Mouse (Mus musculus) midbrain, embryonic 11.5 days (tissue): ENCODE measurements around the gene Zfp986. TPM values are rescaled to one million over a fixed set of nuclear protein-coding genes. Genes with fewer than 3 reads are reported as not detected.
"Not testable (repeated sequence)": the region's sequence is repeated elsewhere in the genome, so short reads cannot be mapped to it uniquely, and the experiment has no call there.

Source experiments
- ATAC-seq: fragments of 200-750 bp; cut with Nextera tagmentation; 2 replicates; pipeline ENCODE4 v1.8.0; 2017; ENCODE audit warnings: moderate TSS enrichment, moderate library complexity; ENCODE audit not compliant: low FRiP score
- DNase-seq: peaks from one replicate; pipeline ENCODE4 v3.0.0; 2015; ENCODE audit warnings: low spot score; ENCODE audit errors: missing footprints
- H3K27ac ChIP-seq: fragments of 300-500 bp; sonication (generic); 2 replicates; pipeline ENCODE4 v1.5.1; 2014; ENCODE audit warnings: low read depth, low read length
- H3K27me3 ChIP-seq: fragments of 300-500 bp; sonication (generic); 2 replicates; pipeline ENCODE4 v1.6.1; 2014; ENCODE audit warnings: mild to moderate bottlenecking, low read length, moderate library complexity, mixed read lengths; ENCODE audit not compliant: control insufficient read depth, insufficient read depth
- H3K36me3 ChIP-seq: fragments of 300-500 bp; sonication (generic); 2 replicates; pipeline ENCODE4 v1.6.1; 2014; ENCODE audit warnings: mild to moderate bottlenecking, low read length, moderate library complexity, mixed read lengths; ENCODE audit not compliant: control insufficient read depth, insufficient read depth
- H3K4me1 ChIP-seq: fragments of 300-500 bp; sonication (generic); 2 replicates; pipeline ENCODE4 v1.6.1; 2014; ENCODE audit warnings: low read length; ENCODE audit not compliant: control insufficient read depth, insufficient read depth
- H3K4me2 ChIP-seq: fragments of 300-500 bp; sonication (generic); 2 replicates; pipeline ENCODE4 v1.6.1; 2014; ENCODE audit warnings: mild to moderate bottlenecking, moderate library complexity
- H3K4me3 ChIP-seq: fragments of 300-500 bp; sonication (generic); 2 replicates; pipeline ENCODE4 v1.5.1; 2014; ENCODE audit warnings: low read depth, low read length
- H3K9ac ChIP-seq: fragments of 300-500 bp; sonication (generic); 2 replicates; pipeline ENCODE4 v1.6.1; 2014; ENCODE audit warnings: low read length
- H3K9me3 ChIP-seq: fragments of 300-500 bp; sonication (generic); 2 replicates; pipeline ENCODE4 v1.6.1; 2016; ENCODE audit warnings: low read length; ENCODE audit not compliant: control insufficient read depth
- WGBS: fragments of 180-500 bp; shearing (Covaris S2); extraction: QIAGEN DNeasy Blood & Tissue Kit; methylation state at CpG from one replicate; pipeline ENCODE4 v1.1.7; 2014; 5-methylcytosine and 5-hydroxymethylcytosine counted together
- polyA plus RNA-seq: library from polyadenylated mRNA; unstranded; fragments of >200 nt; fragmentation: Nextera tagmentation; extraction: Ambion mirVana; gene quantifications from 2 replicates; pipeline ENCODE4 v1.2.1, GENCODE M21; 2014

The Zfp986 gene
- not detected in 2 replicates for polyA plus RNA-seq

DNA sequence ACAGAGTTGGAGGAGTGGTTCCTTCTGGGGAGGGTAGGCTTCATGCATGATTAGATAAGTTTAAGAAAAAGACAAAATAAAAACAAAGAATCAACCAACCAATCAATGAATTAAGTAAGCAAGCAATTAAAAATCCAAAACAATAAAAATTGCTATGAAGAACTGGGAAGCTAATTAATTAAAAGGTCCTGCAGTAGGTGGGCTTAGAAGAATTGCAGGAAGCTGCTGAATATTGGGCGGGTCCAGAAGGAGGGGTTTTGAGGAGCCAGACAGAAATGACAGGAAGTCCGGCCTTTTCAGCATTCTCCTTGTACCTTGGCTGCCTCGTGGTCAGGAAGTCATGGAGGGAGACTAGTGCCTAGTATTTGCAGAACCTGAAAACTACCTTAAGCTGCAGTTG lies at the start of gene Zfp986:
Zfp986 (plus strand) TSS at position 301 of the 400 bp plus-strand sequence.
- H3K4me1 ChIP-seq, DNase-seq, H3K27me3 ChIP-seq, H3K27ac ChIP-seq, ATAC-seq, H3K9ac ChIP-seq, H3K4me3 ChIP-seq, H3K36me3 ChIP-seq, H3K4me2 ChIP-seq, H3K9me3 ChIP-seq: not testable (repeated sequence)
- 80% methylated on average over 3 of the region's 3 CpGs for WGBS

DNA sequence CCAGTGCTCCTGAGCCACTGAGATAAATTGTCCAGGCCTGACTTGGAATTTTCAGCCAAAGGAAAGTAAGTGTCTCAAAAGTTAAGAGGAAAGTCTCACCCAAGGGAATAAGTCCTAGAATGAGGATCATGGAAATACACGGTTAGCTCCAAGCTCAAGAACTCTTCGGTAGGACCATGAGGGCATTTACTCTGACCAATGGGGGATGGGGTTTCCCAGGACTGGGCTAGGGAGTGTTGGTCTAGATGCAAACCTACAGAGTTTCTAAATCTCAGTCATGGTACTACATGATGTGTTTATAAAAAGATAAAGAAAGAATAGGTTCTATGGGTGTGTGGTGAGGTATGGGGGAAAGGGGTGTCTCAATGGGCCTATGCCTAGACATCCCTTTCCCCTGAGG lies 48.6 kb upstream of the Zfp986 start:
- not testable (repeated sequence) for H3K27ac ChIP-seq, DNase-seq, H3K4me3 ChIP-seq, H3K4me2 ChIP-seq, H3K36me3 ChIP-seq, H3K27me3 ChIP-seq, H3K9ac ChIP-seq, H3K9me3 ChIP-seq, H3K4me1 ChIP-seq
- WGBS: no CpG with 5 or more reads among the region's 2 CpGs
- ATAC-seq: peak; percentile 38

DNA sequence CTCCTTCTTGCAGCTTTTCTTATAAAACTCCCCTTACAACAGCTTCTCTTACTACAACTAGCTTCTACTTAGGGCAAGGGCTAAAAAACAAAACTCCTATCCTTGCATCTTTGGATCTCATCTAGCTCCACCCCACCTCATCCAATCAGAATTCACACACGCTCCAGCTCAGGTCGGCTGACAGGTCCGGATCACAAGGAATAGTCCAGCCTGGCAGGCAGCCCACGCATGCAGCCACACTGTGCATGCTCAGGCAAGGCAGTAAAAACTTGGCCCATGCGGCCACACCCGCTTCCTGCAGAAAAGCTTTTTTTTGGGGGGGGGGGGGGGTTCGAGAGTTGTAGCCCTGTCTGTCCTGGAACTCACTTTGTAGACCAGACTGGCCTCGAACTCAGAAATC lies 43.0 kb upstream of the Zfp986 start:
- not testable (repeated sequence) for H3K4me1 ChIP-seq, DNase-seq, H3K9me3 ChIP-seq, H3K4me2 ChIP-seq, H3K4me3 ChIP-seq, H3K27ac ChIP-seq, H3K36me3 ChIP-seq, H3K9ac ChIP-seq, H3K27me3 ChIP-seq
- peak; percentile 45; the same call in 1 of the 2 replicates for ATAC-seq
- 85% methylated on average over 3 of the region's 8 CpGs for WGBS

DNA sequence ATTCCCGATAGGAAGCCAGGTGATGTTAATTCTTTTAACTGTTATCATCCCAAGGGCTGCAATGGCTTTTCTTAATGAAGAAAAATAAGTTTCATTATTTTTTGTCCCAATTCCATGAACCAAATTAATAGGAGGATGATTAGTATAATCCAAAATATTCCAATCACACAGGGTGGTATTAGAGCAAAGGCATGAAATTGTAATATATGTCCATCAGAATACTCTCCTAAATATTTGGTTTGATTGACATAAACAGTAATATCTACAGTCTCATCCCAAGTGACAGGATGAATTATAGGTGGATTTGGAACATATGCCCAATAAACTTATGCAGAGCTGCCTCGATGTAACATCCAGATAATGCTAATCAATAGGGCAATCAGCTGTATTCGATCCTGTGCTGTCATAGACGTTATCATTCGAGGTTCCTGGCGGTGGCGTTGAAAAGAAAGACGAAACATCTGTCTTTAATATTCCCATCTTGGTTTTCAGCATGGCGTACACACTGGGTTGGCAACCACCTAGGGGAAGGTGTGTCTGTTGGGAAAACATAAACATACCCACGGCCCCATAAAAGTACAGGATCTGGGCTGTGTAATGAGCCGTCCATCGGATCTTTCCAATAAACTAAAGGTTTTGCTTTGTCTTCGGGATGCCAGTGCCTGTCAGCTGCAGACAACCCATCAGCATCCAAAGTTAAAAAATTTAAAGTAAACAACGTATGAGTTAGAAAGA lies 37.1 kb upstream of the Zfp986 start:
- not testable (repeated sequence) for H3K9me3 ChIP-seq, H3K27me3 ChIP-seq, H3K4me3 ChIP-seq, H3K9ac ChIP-seq, H3K36me3 ChIP-seq, DNase-seq, H3K4me2 ChIP-seq, H3K27ac ChIP-seq, H3K4me1 ChIP-seq
- 92% methylated on average over 1 of the region's 14 CpGs for WGBS
- ATAC-seq: peak; percentile 53

DNA sequence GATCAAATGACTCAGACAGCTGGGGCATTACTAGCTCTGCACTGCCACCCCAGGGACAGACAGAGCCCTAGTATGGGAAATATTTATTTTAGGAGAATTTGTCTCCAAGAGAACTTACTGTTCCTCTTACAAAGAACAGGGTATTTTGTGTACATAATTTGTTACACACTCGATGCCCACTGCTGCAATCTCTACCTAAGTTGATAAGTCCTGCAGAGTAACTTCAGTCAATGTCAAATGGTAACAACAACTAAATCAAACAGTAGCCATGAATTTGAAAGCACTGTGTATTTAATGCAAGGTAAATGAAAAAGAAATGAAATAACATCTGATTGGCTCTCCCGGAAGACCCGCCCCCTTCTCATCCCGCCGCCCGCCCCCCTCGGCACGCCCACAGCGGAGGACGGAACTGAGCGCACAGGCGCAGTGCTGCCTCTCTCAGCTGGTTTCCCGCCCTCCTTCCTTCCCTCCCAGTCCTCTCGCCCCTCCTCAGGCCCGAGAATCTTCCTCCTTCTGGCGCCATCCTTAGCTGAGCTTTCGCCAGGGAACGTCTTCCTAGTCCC lies 32.2 kb upstream of the Zfp986 start:
- not testable (repeated sequence) for H3K4me2 ChIP-seq, H3K9ac ChIP-seq, DNase-seq, H3K36me3 ChIP-seq, H3K9me3 ChIP-seq, H3K4me1 ChIP-seq, H3K27ac ChIP-seq, H3K4me3 ChIP-seq, H3K27me3 ChIP-seq
- 92% methylated on average over 4 of the region's 18 CpGs for WGBS
- peak; percentile 33 for ATAC-seq

DNA sequence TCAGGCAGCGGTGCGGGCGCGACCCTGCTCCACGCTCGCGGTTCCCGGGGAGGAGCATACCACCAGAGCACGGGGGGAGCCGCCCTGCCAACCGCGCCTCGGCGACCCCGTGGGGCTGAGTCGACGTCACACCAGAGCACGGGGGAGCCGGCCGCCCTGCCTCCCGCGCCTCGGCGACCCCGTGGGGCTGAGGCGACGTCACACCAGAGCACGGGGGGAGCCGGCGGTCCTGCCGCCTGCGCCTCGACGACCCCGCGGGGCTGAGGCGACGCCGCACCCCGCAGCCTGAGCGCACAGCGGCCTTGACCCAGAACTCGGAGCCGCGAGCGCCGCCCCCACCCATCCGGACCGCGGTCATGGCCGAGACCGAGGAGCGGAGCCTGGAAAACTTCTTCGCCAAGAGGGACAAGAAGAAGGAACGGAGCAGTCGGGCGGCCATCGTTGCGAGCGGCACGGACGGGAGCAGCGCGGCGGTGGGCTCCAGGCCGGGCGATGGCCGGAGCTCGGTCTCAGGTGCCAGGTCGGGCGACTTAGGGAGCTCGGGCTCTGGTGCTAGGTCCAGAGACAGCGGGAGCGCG lies 31.6 kb upstream of the Zfp986 start:
- ATAC-seq: peak; percentile 86
- DNase-seq: peak; percentile 82
- H3K9me3 ChIP-seq, H3K4me3 ChIP-seq, H3K27me3 ChIP-seq, H3K27ac ChIP-seq, H3K4me2 ChIP-seq, H3K4me1 ChIP-seq, H3K9ac ChIP-seq, H3K36me3 ChIP-seq: not testable (repeated sequence)
- WGBS: 64% methylated on average over 47 of the region's 75 CpGs

DNA sequence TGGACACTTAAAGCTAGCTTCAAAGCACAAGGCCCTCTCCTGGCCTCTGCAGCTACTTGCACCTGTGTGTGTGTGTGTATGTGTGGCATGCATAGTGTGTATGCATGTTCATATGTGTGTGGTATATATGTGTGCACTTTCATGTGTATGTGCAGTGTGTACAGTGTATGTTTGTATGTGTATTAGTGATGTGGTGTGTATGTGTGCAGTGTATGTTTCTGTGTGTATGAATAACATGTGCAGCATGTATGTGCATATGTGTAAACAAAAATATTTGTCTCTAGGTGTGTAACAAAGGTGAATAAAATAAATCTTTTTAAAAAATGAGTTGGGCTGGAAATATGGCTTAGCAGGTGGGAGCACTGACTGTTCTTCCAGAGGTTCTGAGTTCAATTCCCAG lies 21.8 kb upstream of the Zfp986 start:
- not testable (repeated sequence) for H3K27me3 ChIP-seq, H3K36me3 ChIP-seq, H3K9me3 ChIP-seq, H3K27ac ChIP-seq, H3K4me1 ChIP-seq, H3K9ac ChIP-seq, H3K4me2 ChIP-seq, H3K4me3 ChIP-seq
- ATAC-seq: peak; percentile 63
- DNase-seq: peak; percentile 26

DNA sequence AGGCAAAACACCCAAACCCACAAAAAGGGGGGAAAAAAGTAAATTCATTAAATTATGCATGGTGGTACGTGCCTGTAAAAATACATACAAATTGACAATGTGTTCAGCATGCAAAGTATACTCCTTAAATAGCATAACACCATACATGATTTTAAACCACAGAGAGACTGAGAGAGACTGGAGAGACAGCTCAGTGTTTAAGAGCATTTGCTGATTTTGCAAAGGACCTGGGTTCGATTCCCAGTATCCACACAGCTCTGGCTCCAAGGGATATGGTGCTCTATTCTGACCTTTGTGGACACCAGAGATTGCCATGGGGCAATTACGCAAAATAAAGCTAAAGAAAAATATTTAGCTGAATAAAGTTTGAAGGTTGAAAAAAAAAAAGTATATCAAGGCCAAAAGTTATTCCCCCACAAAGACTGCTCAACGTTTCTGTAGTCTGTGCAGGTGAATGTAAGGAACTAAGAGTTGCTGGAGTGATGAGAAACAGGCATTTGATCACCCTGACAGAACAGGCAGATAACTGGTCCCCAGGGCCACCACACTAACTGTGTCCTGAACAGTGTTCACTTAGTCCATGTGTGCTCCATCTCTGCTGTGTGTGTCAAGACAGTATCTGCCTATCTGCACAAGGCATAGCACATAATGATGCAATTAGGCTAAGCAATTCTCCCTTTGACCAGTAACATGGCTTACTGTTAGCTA lies 20.3 kb upstream of the Zfp986 start:
- ATAC-seq (peak; percentile 33), DNase-seq (peak; percentile 54)
- not testable (repeated sequence) for H3K9me3 ChIP-seq, H3K4me1 ChIP-seq, H3K9ac ChIP-seq, H3K36me3 ChIP-seq, H3K4me2 ChIP-seq, H3K27me3 ChIP-seq, H3K27ac ChIP-seq, H3K4me3 ChIP-seq
- 60% methylated on average over 3 of the region's 4 CpGs for WGBS

DNA sequence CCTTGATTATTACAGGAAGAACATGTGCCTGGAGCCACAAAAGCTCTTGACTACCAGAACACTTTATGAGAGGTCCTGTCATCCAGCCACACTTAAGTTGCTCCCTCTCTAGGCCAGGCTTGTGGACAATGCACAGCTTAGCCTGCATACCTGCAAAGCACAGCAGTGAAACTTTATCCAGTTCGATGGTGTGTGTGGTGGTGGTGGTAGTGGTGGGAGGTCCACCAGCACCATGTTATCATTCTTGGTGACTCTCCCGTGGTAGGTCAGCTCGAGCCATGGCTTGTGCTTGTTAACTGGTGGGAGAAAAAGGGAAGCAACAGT lies 19.7 kb upstream of the Zfp986 start:
- H3K4me1 ChIP-seq, H3K9ac ChIP-seq, H3K27me3 ChIP-seq, H3K27ac ChIP-seq, DNase-seq, H3K4me2 ChIP-seq, H3K9me3 ChIP-seq, H3K36me3 ChIP-seq, H3K4me3 ChIP-seq: not testable (repeated sequence)
- 71% methylated on average over 3 of the region's 3 CpGs for WGBS
- 0 out of 2 replicates have a peak, but pooled peaks have one; percentile 11 for ATAC-seq
